Mouse (Mus musculus): ENCODE data around the gene Lats2.

DNA sequence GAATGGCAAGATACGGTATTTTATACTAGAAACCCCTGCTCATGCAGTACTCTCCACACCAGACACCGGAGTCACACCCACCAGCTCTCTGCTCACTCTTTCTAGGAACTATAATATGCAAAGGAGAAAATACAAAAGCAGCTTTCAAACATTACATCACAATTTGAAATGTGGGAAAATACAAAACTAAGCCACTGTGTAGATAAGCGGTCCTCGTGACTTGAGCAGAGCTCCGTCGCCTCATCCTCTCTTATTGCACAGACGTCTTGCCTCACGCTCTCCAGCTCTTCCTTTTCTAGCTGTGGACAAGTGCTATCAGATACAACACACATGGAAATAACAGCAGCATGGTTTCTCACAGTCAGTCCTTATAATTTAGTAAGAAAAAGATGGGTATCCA, 67.5 kb downstream of the Lats2 start:
- TF ChIP-seq CHD2 (IDR thresholded peaks at IDR 0.05; ENCODE audit: low read depth, low read length) = no peak
- no peak for TF ChIP-seq ZC3H11A (IDR thresholded peaks at IDR 0.05; ENCODE audit: borderline replicate concordance, low read depth, low read length)
- TF ChIP-seq MAFK (IDR thresholded peaks at IDR 0.05; ENCODE audit: insufficient read depth, low read depth, low read length) = no peak
- no peak for TF ChIP-seq ZNF384 (IDR thresholded peaks at IDR 0.05; ENCODE audit: low read depth, low read length)
